Mouse (Mus musculus) kidney, postnatal 25 days (tissue): Measurements from ENCODE around the gene Xpr1.

Experiments used
- DNase-seq, 2 experiments: peaks; one replicate each; pipeline ENCODE4 v3.0.0; 2021; ENCODE audit warnings: mixed read lengths in 2 of 2

Xpr1 gene

DNA sequence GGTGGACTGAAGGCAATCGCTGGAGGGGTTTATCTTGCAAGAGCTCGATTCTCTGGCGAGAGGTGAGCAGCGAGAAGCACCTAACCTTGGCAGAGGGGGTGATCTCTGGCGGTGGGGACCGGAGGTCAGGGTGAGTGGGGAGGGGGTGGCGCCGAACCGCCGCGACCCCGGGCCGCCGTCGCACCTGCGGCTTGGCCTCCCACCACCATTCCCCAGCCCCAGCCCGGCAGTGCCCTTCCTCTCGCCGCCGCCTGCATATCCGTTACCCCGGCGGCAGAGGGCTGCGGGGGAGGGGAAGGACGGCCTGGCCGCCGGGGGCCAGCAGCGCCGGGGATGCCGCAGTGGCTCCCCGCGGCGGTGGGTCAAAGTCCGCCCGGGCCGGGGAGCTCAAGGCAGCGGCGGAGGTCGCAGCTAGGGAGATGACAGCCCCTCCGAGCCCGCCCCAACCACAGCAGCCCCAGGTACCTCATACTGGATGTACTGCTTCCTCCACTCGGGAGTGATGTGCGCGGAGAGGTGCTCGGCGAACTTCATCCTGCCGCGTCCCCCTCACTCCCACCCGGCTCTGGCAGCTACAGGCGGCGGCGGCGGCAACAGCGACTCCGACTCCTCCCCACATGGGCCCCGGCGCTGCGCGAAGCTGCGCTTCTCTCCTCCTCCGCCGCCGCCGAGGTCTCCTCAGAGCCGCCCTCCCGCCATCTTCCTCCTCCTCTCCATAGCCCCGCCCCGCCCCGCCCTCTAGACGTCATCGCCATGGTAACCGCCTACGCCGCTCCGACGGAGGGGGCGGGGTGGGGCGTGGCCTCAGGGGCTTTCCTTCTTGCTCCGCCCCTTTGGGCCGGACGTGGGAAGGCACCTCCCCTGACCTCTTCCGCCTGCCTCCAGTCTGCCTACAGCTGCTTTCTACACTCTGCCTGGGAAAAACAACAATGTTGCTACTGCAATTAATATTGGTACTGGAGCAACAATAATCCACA, at the start of gene Xpr1:
Gene Xpr1 (minus strand): TSS at position 715 of the 977 bp plus-strand sequence.
- DNase-seq: peak; percentile 96

DNA sequence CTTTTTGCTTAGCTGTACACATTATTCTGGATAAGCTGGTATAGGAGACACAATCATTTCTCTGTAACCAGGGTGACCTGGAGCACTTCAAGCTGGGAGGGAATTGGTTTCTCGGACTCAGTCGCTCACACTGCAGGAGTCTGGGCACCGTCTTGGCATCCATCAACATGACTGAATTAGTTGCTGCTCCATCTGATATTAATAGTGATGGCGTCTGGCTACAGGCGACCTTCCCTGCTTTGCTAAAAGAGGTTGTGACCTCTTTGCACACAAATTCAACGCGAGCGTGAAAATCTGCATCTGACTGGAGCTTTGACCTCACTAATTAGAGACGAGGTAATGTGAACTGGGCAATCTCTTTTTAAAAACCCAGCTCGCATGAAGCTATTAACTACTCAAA, 46.2 kb upstream of the Xpr1 start:
- DNase-seq: no peak

DNA sequence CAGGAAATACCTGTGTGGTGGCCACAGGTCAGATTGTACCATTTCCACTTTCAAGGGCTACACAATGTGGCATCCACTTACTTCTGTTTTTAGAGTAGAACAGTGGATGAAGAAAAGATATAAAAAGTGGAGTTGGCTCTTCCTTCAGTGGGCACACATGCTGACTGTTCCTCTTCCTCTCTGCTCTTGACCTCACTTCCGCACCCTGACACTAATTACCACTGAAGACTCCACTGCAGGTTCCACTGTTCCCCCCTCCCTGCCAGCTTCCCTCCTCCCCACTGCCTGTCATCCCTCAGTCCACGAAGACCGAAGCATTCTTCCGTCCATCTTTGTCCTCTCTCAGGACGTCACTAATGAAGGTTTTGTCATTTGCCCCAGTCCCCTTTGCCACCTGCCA, 45.4 kb upstream of the Xpr1 start:
- no peak for DNase-seq

- DNase-seq: no peak
These were observed 40.3 kb upstream of the Xpr1 start for GRCm38 (mm10) chr1:155457532-155457931.

GRCm38 (mm10) chr1:155453180-155453579, 36.0 kb upstream of the Xpr1 start:
- peak; percentile 77 to 90 for DNase-seq

- DNase-seq: no peak
These were observed 31.7 kb upstream of the Xpr1 start for GRCm38 (mm10) chr1:155448932-155449331.

DNA sequence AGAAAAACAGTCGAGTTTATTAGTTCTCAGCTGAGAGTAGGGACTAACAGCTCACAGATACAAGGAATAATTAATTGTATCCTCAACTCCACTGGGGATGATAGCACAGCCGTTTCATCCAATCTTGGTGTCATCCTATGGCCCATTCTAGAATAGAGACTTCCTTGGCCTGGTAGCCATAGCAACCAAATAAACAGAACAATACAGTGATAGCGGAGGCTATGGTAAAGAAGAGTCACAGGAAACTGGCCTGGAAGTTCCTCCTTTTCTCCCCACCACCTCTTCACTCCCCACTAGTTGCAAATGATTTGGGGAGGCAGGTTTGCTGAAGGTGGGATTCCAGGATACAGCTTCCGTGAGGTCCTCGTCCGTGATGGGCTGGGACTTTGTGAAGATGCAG, 30.1 kb upstream of the Xpr1 start:
- no peak for DNase-seq

- no peak for DNase-seq
These were observed 25.9 kb upstream of the Xpr1 start for GRCm38 (mm10) chr1:155443115-155443514.

DNA sequence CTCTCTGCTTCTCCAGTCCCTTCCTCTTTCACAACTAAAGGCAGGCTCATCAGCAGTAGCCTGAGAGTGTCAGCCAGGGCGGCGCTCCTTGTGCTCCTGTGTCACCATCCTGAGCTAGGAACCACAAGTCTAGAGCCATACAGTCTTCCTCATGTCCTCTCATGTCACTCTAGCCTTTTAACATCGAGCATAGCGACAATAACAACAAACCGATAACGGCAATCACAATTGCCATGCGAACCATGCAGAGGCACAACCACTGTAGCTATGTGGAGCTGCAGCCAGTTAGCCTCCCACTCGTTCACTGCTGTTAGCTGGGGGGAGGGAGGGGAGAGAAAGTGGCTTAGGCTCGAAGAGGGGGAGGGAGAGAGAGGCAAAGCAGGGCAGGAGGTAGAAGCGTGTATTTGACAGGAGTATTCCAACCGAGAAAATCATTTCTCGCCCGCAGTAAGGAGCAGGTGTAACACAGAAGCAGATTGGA, 25.3 kb upstream of the Xpr1 start:
- no peak for DNase-seq

DNA sequence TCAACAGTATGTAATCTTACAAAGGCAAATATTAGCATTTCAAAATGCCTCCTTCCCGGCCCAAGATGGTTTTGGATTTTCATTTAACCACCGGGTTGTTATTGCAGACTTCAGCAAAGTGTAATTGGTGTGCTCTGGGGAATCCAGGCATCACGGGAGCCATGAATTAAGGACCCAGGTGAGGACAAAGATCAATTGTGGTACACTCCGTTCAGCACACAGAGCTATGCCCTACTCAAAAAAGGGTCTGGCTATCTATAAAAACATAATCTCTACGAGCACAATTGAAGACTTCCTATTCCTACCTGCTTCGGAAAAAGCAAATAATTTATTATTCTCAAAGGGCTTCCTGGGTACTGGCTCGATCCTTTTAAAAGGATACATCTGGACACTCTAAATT, 22.3 kb upstream of the Xpr1 start:
- DNase-seq: peak in 1 of 2 experiments; percentile 43

- no peak for DNase-seq
These were observed 21.3 kb upstream of the Xpr1 start for GRCm38 (mm10) chr1:155438525-155438924.

DNA sequence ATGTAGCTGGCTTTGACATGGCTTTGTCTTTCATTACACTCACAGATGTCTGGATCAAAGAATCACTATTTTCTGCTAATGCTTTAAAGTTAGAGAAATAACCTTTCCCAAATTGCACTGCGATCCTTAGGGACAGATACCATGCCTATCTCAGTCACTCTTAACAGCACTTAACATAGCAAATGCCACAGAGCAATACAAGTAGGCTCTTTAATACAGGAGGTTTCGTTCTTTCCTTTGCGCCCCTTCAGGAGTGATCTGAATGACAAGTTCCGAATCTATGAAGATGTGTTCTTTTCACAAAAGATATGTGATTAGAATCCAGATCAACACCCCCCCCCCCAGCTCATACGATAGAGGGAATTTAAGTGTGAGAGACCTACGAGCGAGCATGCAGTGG, 12.1 kb upstream of the Xpr1 start:
- no peak for DNase-seq

GRCm38 (mm10) chr1:155427126-155427865, 10.1 kb upstream of the Xpr1 start:
- no peak for DNase-seq

DNA sequence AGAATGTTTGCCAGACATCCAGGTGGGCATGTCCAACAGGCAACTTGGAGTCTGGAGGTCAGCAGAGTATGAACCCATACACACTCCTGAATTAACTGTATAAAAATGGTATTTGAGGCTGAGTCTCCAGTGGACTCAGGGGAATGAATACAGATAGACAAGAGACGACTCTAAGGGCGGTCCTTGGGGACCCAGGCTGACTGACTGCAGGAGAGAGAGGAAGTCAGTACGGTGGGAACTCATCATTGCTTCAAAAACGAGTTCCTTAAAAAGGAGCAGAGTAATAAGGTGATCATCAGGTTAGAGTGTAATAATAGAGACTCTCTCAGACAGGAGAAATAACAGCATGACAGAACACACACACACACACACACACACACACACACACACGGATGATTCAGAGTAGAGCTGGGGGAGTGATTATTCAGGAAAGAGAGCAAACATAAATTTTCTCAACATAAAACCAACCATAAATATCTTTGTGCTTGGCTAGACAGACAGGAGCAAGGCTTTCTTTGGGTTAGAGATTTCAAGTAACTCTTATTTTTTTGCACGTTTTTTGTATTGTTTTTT, 8.6 kb upstream of the Xpr1 start:
- DNase-seq: no peak

DNA sequence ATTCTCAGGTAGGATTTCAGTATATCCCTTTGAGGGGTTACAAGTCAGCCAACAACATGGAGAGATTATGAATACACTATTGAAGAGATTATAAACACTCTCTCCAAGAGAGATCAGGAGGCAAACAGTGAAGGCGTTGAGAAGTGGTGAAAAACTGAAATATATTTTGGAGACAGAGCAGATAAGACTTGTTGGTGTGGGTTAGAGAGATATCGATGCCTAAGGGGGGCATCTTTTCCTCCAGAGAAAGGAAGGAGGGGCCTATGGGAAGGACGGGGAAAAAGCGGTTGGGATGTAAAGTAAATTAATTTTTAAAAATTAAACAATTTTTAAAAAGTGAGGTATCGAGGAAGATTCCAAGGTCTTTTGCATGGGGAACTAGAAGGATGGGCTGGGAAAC, 8.1 kb upstream of the Xpr1 start:
- no peak for DNase-seq

- DNase-seq: no peak
These were observed 6.6 kb upstream of the Xpr1 start for GRCm38 (mm10) chr1:155423801-155424200.

DNA sequence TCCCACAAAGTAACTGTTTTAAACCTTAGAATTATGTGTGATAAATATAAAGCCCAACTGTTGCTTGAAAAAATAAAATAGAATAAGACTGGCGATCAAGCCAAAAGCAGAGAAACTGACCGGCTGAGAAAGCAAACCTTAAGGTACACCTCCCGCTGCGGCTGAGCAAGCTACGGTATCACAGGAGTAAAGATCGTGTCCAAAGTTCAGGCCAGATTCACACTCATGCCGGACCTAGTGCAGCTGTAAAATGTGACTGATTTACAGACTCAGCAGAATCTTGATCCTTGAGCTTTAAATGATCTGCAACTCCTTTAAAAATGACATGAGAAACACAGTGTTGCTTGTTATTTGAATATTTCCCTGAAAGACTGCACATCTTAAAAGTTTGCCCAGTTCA, 4.8 kb upstream of the Xpr1 start:
- peak; percentile 70 to 85 for DNase-seq

DNA sequence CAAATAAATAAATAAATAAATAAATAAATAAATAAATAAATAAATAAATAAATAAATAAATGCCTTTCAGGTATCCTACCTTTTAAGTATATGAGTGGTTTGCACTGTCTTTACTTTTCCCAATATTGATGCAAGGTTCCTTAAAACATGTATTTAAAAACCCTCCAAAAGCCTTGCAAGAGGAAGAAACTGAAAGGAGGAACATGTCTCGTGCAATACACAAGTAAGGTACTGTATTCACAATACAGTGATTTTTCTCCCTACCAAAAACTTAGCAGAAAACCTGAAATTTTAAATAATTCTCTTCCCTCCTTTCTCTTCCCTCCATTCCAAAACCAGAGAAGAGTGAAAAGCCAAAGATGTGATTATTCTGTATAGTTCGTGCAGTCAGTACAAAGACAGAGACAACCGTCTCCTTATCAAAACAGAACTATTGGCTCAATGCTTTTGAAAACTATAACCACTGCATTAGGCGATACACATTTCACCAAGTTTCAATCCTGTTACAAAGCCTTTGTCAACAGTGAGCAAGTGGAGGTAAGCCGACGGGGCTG, 991 bp downstream of the Xpr1 start:
- DNase-seq: no peak

DNA sequence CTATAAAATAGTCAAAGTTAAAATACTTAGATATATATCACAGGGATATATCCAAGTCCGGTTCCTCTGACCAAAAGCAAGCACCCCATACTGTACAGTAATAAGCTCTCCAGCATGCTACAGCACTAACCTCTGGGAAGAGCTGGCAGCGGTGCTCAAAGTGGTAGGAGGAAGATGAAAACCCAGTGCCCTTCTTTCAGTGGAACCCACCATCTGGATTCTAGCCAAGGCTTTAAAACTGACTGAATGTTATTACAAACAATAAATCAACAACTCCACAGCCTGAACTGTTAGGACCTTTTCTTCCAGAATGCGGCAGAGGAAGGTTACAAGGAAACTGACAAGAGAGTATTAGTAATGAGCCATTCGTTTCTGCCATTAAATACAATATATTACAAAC, 1.8 kb downstream of the Xpr1 start:
- no peak for DNase-seq

GRCm38 (mm10) chr1:155412705-155413104, 4.5 kb downstream of the Xpr1 start:
- DNase-seq: peak in 1 of 2 experiments; percentile 48

GRCm38 (mm10) chr1:155408577-155408966, 8.6 kb downstream of the Xpr1 start:
- no peak for DNase-seq

- peak; percentile 56 to 74 for DNase-seq
These were observed 9.3 kb downstream of the Xpr1 start for GRCm38 (mm10) chr1:155407697-155408576.
